Mouse (Mus musculus): ENCODE measurements around the gene Tmod4. TPM values are rescaled to one million over a fixed set of nuclear protein-coding genes. Genes with fewer than 3 reads are reported as not detected.

The Tmod4 gene
- polyA plus RNA-seq, 1 experiment from 2014 or later = 0.19 TPM

- Histone ChIP-seq H3K27me3 (replicated peaks) (peaks cover 79% of the 10 kb centered on the region), H3K4me1 (peaks cover 31% of the 10 kb centered on the region), H3K27ac (no peak overlapping the region), H3K9me3 (replicated peaks) (no peaks in the 10 kb centered on the region), H3K36me3 (no peaks in the 10 kb centered on the region), H3K9ac (no peak overlapping the region), H3K4me3 (no peak overlapping the region), H3K4me2 (no peak overlapping the region)
- no peak for ATAC-seq
- WGBS (ENCODE audit: insufficient replicate concordance) = 46% methylated on average over 2 of the region's 2 CpGs
Observed at GRCm38 (mm10) chr3:95162345-95162628, 38.0 kb downstream of the Tmod4 start.

- Histone ChIP-seq H3K9ac (no peak overlapping the region), H3K4me1 (peaks cover 31% of the 10 kb centered on the region), H3K9me3 (replicated peaks) (no peaks in the 10 kb centered on the region), H3K36me3 (no peaks in the 10 kb centered on the region), H3K27me3 (replicated peaks) (peaks cover 83% of the 10 kb centered on the region), H3K27ac (no peak overlapping the region), H3K4me3 (no peak overlapping the region), H3K4me2 (no peak overlapping the region)
- ATAC-seq = no peak
- 55% methylated on average over 11 of the region's 11 CpGs for WGBS (ENCODE audit: insufficient replicate concordance)
Observed at GRCm38 (mm10) chr3:95163419-95164255, 39.4 kb downstream of the Tmod4 start.

DNA sequence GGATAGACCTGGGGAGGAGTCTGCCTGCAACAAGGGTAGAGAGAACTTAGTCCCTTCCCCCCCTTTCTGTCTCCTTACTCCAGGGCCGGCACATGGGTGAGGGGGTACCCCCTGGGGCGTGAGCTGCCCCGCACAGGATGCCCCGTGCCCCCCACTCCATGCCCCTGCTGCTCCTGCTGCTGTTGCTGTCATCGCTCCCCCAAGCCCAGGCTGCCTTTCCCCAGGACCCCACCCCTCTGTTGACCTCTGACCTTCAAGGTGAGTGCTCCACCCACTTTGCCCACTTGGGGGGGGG lies 39.9 kb downstream of the Tmod4 start:
- Histone ChIP-seq H3K27ac (no peak overlapping the region), H3K4me1 (peaks cover 31% of the 10 kb centered on the region), H3K4me3 (no peak overlapping the region), H3K4me2 (no peak overlapping the region), H3K36me3 (no peaks in the 10 kb centered on the region), H3K27me3 (replicated peaks) (peaks cover 83% of the 10 kb centered on the region), H3K9me3 (replicated peaks) (no peaks in the 10 kb centered on the region), H3K9ac (no peak overlapping the region)
- no peak for ATAC-seq
- WGBS (ENCODE audit: insufficient replicate concordance) = 54% methylated on average over 3 of the region's 5 CpGs

DNA sequence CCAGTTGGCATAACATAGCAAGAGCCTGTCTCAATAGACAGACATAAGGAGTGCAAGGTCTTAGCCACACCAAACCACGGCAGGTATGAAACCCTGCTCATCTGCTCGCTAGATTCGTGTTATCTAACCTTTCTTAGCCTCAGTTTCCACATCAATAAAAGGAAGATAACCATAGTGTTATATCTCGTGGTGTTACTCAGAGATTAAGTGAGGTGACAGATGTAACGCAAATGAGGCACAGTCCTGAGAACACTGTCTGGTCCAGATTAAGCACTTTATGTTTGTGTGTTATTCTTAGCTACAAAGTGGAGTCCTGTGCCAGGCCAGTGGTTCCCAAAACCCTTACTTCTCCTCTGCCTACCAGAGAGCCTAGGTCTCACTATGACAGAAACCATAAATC lies 40.6 kb downstream of the Tmod4 start:
- Histone ChIP-seq H3K27ac (no peak overlapping the region), H3K9ac (no peak overlapping the region), H3K27me3 (replicated peaks) (peaks cover 86% of the 10 kb centered on the region), H3K4me3 (no peak overlapping the region), H3K9me3 (replicated peaks) (no peaks in the 10 kb centered on the region), H3K4me1 (peaks cover 24% of the 10 kb centered on the region), H3K36me3 (no peaks in the 10 kb centered on the region), H3K4me2 (no peak overlapping the region)
- no peak for ATAC-seq
- WGBS (ENCODE audit: insufficient replicate concordance) = 34% methylated on average over 5 of the region's 5 CpGs

DNA sequence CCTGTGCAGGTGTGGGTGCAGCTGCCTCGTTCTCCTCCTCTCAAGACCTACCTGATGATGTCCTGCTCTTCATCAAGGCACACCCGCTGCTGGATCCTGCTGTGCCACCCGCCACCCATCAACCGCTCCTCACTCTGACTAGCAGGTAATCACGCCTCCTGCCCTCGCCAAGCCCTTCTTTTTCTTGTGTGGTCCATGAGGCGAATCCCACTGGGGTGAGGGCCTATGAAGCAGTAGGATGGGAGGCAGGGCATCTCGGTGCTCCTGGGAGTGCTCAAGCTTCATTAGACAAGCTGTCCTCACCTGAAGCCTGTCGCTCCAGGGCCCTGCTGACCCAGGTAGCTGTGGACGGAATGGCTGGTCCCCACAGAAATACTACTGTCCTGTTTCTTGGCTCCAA lies 45.7 kb downstream of the Tmod4 start:
- ATAC-seq = no peak
- Histone ChIP-seq H3K36me3 (no peaks in the 10 kb centered on the region), H3K4me1 (peaks cover 19% of the 10 kb centered on the region; the same call in 1 of the 2 replicates), H3K4me2 (no peak overlapping the region), H3K9me3 (replicated peaks) (no peaks in the 10 kb centered on the region), H3K4me3 (no peak overlapping the region), H3K27ac (no peak overlapping the region), H3K9ac (no peak overlapping the region), H3K27me3 (replicated peaks) (peaks cover 91% of the 10 kb centered on the region)
- 70% methylated on average over 10 of the region's 10 CpGs for WGBS (ENCODE audit: insufficient replicate concordance)

- Histone ChIP-seq H3K9me3 (replicated peaks) (no peaks in the 10 kb centered on the region), H3K4me2 (no peak overlapping the region), H3K4me3 (no peak overlapping the region), H3K9ac (no peak overlapping the region), H3K36me3 (no peaks in the 10 kb centered on the region), H3K4me1 (peaks cover 19% of the 10 kb centered on the region; the same call in 1 of the 2 replicates), H3K27me3 (replicated peaks) (peaks cover 94% of the 10 kb centered on the region), H3K27ac (no peak overlapping the region)
- WGBS (ENCODE audit: insufficient replicate concordance) = 63% methylated on average over 6 of the region's 6 CpGs
- ATAC-seq = no peak
Observed at GRCm38 (mm10) chr3:95171105-95171504, 46.8 kb downstream of the Tmod4 start.

DNA sequence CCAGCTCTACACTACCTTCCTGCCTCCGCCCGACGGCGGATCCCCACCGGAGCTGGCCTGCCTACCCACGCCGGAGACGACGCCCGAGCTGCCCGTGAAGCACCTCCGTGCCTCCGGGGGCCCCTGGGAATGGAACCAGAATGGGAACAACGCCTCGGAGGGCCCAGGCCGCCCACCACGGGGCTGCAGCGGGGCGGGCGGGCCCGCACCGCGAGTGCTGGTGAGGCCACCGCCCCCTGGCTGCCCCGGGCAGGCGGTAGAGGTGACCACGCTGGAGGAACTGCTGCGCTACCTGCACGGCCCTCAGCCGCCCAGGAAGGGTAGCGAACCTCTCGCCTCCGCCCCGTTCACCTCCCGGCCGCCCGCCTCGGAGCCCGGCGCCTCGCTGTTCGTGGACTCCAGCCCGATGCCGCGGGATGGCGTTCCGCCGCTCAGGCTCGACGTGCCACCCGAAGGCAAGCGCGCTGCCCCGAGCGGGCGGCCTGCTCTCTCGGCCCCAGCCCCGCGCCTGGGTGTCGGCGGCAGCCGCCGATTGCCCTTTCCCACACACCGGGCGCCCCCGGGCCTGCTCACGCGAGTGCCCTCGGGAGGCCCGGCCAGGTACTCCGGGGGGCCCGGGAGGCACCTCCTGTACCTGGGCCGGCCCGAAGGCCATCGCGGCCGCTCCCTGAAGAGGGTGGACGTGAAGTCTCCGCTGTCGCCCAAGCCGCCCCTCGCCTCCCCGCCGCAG lies 48.4 kb downstream of the Tmod4 start:
- Histone ChIP-seq H3K36me3 (no peaks in the 10 kb centered on the region), H3K4me3 (peak overlapping the region; percentile 43), H3K27me3 (replicated peaks) (peaks cover 91% of the 10 kb centered on the region), H3K9ac (no peak overlapping the region), H3K4me1 (peaks cover 19% of the 10 kb centered on the region; the same call in 1 of the 2 replicates), H3K9me3 (replicated peaks) (no peaks in the 10 kb centered on the region), H3K27ac (no peak overlapping the region), H3K4me2 (peak overlapping the region; percentile 64)
- WGBS (ENCODE audit: insufficient replicate concordance) = 14% methylated on average over 72 of the region's 84 CpGs
- ATAC-seq = no peak

- H3K4me1 ChIP-seq = peaks cover 19% of the 10 kb centered on the region; the same call in 1 of the 2 replicates
- WGBS (ENCODE audit: insufficient replicate concordance) = 3% methylated on average over 58 of the region's 58 CpGs
- H3K27me3 ChIP-seq (replicated peaks) = peaks cover 88% of the 10 kb centered on the region
- no peak overlapping the region for H3K27ac ChIP-seq
- peak; percentile 36; the same call in 1 of the 2 replicates for ATAC-seq
- H3K36me3 ChIP-seq = no peaks in the 10 kb centered on the region
- H3K4me2 ChIP-seq = peak overlapping the region; percentile 64
- H3K4me3 ChIP-seq = peak overlapping the region; percentile 43
- H3K9ac ChIP-seq = no peak overlapping the region
- H3K9me3 ChIP-seq (replicated peaks) = no peaks in the 10 kb centered on the region
Observed at GRCm38 (mm10) chr3:95173256-95173949, 49.1 kb downstream of the Tmod4 start.

DNA sequence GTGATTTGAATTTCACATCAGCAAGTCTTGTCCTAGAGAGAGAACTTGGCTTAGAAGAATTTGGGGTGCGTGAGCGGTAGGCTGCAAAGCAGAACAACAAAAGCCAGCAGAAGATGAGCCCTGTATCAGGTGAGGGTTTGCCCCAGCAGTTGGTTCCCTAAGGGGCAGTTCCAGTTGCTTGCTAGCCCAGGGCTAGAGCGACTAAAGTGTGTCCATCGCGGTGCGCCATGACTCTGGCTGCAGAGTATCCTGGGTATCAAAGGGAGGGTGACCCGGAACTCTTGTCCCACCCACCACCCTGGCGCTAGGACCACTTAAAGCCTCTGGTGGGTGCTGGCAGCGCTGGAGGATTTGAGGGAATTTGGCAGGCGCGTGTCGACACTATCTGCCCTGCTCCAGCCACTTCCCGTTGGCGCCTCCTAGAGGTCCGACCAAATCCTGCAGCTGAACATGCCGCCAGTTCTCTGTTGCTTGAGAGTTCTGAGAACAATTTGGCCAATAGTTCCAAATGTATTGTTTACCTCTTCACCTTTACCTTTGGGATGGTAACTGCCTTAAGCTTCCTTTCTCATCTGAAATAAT lies 49.8 kb downstream of the Tmod4 start:
- WGBS (ENCODE audit: insufficient replicate concordance) = 1% methylated on average over 16 of the region's 16 CpGs
- Histone ChIP-seq H3K36me3 (no peaks in the 10 kb centered on the region), H3K9me3 (replicated peaks) (no peaks in the 10 kb centered on the region), H3K27me3 (replicated peaks) (peaks cover 84% of the 10 kb centered on the region), H3K4me1 (peaks cover 19% of the 10 kb centered on the region; the same call in 1 of the 2 replicates), H3K4me2 (peak overlapping the region; percentile 64), H3K27ac (no peak overlapping the region), H3K4me3 (peak overlapping the region; percentile 43), H3K9ac (no peak overlapping the region)
- peak; percentile 47; the same call in 1 of the 2 replicates for ATAC-seq

GRCm38 (mm10) chr3:95176500-95176899 lies 52.2 kb downstream of the Tmod4 start:
- H3K4me1 ChIP-seq = peaks cover 19% of the 10 kb centered on the region; the same call in 1 of the 2 replicates
- no peak overlapping the region for H3K27ac ChIP-seq
- H3K4me2 ChIP-seq = no peak overlapping the region
- no peaks in the 10 kb centered on the region for H3K9me3 ChIP-seq (replicated peaks)
- no peak overlapping the region for H3K9ac ChIP-seq
- WGBS (ENCODE audit: insufficient replicate concordance) = 52% methylated on average over 3 of the region's 3 CpGs
- H3K27me3 ChIP-seq (replicated peaks) = peaks cover 60% of the 10 kb centered on the region
- H3K36me3 ChIP-seq = no peaks in the 10 kb centered on the region
- no peak for ATAC-seq
- no peak overlapping the region for H3K4me3 ChIP-seq

- ATAC-seq = no peak
- Histone ChIP-seq H3K9ac (no peak overlapping the region), H3K4me1 (peaks cover 17% of the 10 kb centered on the region; the same call in 1 of the 2 replicates), H3K27me3 (replicated peaks) (peaks cover 49% of the 10 kb centered on the region), H3K36me3 (peaks cover 9% of the 10 kb centered on the region; the same call in 1 of the 2 replicates), H3K4me3 (no peak overlapping the region), H3K27ac (no peak overlapping the region), H3K9me3 (replicated peaks) (no peaks in the 10 kb centered on the region), H3K4me2 (no peak overlapping the region)
- WGBS (ENCODE audit: insufficient replicate concordance) = 70% methylated on average over 6 of the region's 6 CpGs
Observed at GRCm38 (mm10) chr3:95177583-95177982, 53.3 kb downstream of the Tmod4 start.

Data from liver, embryonic 12.5 days (tissue).